Mouse (Mus musculus): ENCODE measurements at regions not wholly inside any gene's neighbourhood (a gene's known extent, or its start where the extent isn't known, plus 50 kb on each side); places are given as distances from the start of the nearest gene placed in this dataset.

DNA sequence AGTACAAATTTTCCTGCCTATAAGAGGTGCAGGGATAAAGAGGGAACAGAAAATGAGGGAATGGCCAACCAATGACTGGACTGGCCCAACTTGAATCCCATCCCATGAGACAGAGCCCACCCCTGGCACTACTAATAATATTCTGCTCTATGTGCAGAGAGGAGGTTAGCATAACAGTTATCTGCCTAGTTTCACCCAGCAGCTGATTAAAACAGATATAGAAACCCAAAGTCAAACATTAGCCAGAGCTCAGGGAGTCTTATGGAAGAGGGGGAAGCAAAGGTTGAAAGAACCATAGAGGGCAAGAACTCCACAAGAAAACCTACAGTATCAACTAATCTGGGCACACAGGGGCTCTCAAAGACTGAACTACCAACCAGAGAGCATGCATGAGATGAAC is 138.9 kb upstream of the Sox11 start:
- TF ChIP-seq CTCF (IDR thresholded peaks at IDR 0.05; ENCODE audit: low read depth, low read length) (no peak), GATA2 (IDR thresholded peaks at IDR 0.05; ENCODE audit: borderline replicate concordance, low read depth, low read length) (no peak), GATA1 (IDR thresholded peaks at IDR 0.05; ENCODE audit: borderline replicate concordance, low read length) (no peak)

Measured in G1E (cell line).